Mouse (Mus musculus) CH12.LX (cell line): ENCODE data around the gene Chaf1a.

ENCODE experiments used
- CTCF ChIP-seq, 2 experiments: IDR thresholded peaks in 1 of 2; conservative IDR thresholded peaks in 1 of 2; 2 replicates each; pipeline ENCODE4 v1.5.1; 2011 to 2012; ENCODE audit warnings: low read depth in 2 of 2, low read length in 2 of 2, improper control_type of control experiment in 1 of 2, inconsistent platforms in 1 of 2, mild to moderate bottlenecking in 1 of 2, moderate library complexity in 1 of 2
- E2F4 ChIP-seq: IDR thresholded peaks from 2 replicates; pipeline ENCODE4 v1.6.1; 2011; ENCODE audit warnings: low read depth, low read length, improper control_type of control experiment; ENCODE audit not compliant: insufficient replicate concordance
- EP300 ChIP-seq: IDR thresholded peaks from 2 replicates; pipeline ENCODE4 v1.6.1; 2011; ENCODE audit warnings: low read length, improper control_type of control experiment
- IRF4 ChIP-seq: IDR thresholded peaks from 2 replicates; pipeline ENCODE4 v1.6.1; 2014; ENCODE audit warnings: low read depth, mild to moderate bottlenecking, inconsistent platforms, low read length, improper control_type of control experiment
- MAFK ChIP-seq: IDR thresholded peaks from 2 replicates; pipeline ENCODE4 v1.6.1; 2011; ENCODE audit warnings: low read length, improper control_type of control experiment; ENCODE audit not compliant: insufficient replicate concordance
- MAZ ChIP-seq: IDR thresholded peaks from 2 replicates; pipeline ENCODE4 v1.6.1; 2012; ENCODE audit warnings: low read depth, mild to moderate bottlenecking, inconsistent platforms, low read length, improper control_type of control experiment, moderate library complexity
- MEF2A ChIP-seq: IDR thresholded peaks from 2 replicates; pipeline ENCODE4 v1.6.1; 2014; ENCODE audit warnings: low read depth, mild to moderate bottlenecking, inconsistent platforms, low read length, improper control_type of control experiment, borderline replicate concordance
- NELFE ChIP-seq: IDR thresholded peaks from 2 replicates; pipeline ENCODE4 v1.6.1; 2011; ENCODE audit warnings: low read depth, low read length, improper control_type of control experiment
- POLR2A ChIP-seq: IDR thresholded peaks from 2 replicates; pipeline ENCODE4 v1.6.1; 2011; ENCODE audit warnings: low read depth, mild to moderate bottlenecking, improper control_type of control experiment, low read length
- RAD21 ChIP-seq: IDR thresholded peaks from 2 replicates; pipeline ENCODE4 v1.6.1; 2011; ENCODE audit warnings: low read depth, mild to moderate bottlenecking, low read length, improper control_type of control experiment, moderate library complexity
- RCOR1 ChIP-seq: conservative IDR thresholded peaks from 2 replicates; pipeline ENCODE4 v1.6.1; 2012; ENCODE audit warnings: low read depth, mild to moderate bottlenecking, inconsistent platforms, low read length, improper control_type of control experiment
- ZC3H11A ChIP-seq: IDR thresholded peaks from 2 replicates; pipeline ENCODE4 v1.6.1; 2012; ENCODE audit warnings: low read depth, mild to moderate bottlenecking, inconsistent platforms, low read length, improper control_type of control experiment

DNA sequence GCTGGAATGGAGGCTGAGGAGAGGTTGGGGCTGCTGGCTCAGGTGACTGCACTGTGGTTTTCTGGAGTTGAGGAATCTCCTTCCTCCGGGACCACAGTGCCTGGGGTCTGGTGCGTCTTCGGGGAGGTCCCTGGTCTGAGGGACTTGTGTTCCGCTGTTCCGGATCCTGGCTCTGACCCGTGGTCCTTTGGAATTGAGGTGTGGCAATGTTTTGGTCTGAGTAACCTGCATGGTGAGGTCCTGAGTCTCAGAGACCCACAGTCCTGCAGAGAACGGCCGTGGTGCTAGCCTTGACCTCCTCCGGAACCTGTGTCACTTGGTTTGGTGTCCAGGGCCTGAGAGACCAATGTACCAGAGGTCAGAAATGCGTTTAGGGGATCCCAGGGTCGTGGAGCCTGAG is 39.7 kb downstream of the Chaf1a start:
- TF ChIP-seq RCOR1 (no peak), RAD21 (no peak), MEF2A (no peak), POLR2A (no peak), CTCF (conservative IDR thresholded peaks at IDR 0.05 in 1 of 2, IDR thresholded peaks at IDR 0.05 in 1 of 2; ENCODE audit: low read depth in 2 of 2, low read length in 2 of 2) (no peak), EP300 (no peak), MAFK (no peak), MAZ (no peak), IRF4 (no peak), NELFE (no peak), E2F4 (no peak), ZC3H11A (no peak)
